Mouse (Mus musculus) liver, embryonic 12.5 days (tissue): Measurements from ENCODE around the gene Ephb2. TPM values are rescaled to one million over a fixed set of nuclear protein-coding genes. Genes with fewer than 3 reads are reported as not detected.
A peak's percentile ranks its signal among the peaks of the same experiment; 100 is the strongest.

Experiments
- ATAC-seq: fragments of 200-750 bp; cut with Nextera tagmentation; 2 replicates; pipeline ENCODE4 v1.8.0; 2017; ENCODE audit warnings: moderate number of reproducible peaks, mild to moderate bottlenecking, moderate library complexity
- H3K27ac ChIP-seq: fragments of 300-500 bp; sonication (generic); 2 replicates; pipeline ENCODE4 v1.5.1; 2016; ENCODE audit warnings: mild to moderate bottlenecking
- H3K27me3 ChIP-seq: fragments of 300-500 bp; sonication (generic); replicated peaks from 2 replicates; pipeline ENCODE4 v1.6.1; 2016; ENCODE audit warnings: mild to moderate bottlenecking, moderate library complexity
- H3K36me3 ChIP-seq: fragments of 300-500 bp; sonication (generic); 2 replicates; pipeline ENCODE4 v1.6.1; 2016; ENCODE audit warnings: mild to moderate bottlenecking, moderate library complexity
- H3K4me1 ChIP-seq: fragments of 300-500 bp; sonication (generic); 2 replicates; pipeline ENCODE4 v1.6.1; 2016
- H3K4me2 ChIP-seq: fragments of 300-500 bp; sonication (generic); 2 replicates; pipeline ENCODE4 v1.6.1; 2016; ENCODE audit warnings: mild to moderate bottlenecking, moderate library complexity
- H3K4me3 ChIP-seq: fragments of 300-500 bp; sonication (generic); 2 replicates; pipeline ENCODE4 v1.5.1; 2016; ENCODE audit warnings: mild to moderate bottlenecking, moderate library complexity
- H3K9ac ChIP-seq: fragments of 300-500 bp; sonication (generic); 2 replicates; pipeline ENCODE4 v1.6.1; 2016; ENCODE audit warnings: mild to moderate bottlenecking, moderate library complexity
- H3K9me3 ChIP-seq: fragments of 300-500 bp; sonication (generic); replicated peaks from 2 replicates; pipeline ENCODE4 v1.6.1; 2016; ENCODE audit warnings: mild to moderate bottlenecking, moderate library complexity
- WGBS: fragments of 180-500 bp; shearing (Covaris S2); methylation state at CpG from one replicate; pipeline ENCODE4 v1.1.7; 2016; ENCODE audit not compliant: insufficient replicate concordance; 5-methylcytosine and 5-hydroxymethylcytosine counted together
- polyA plus RNA-seq: library from polyadenylated mRNA; unstranded; fragments of >200 nt; fragmentation: Nextera tagmentation; extraction: Ambion mirVana; gene quantifications from 2 replicates; pipeline ENCODE4 v1.2.1, GENCODE M21; 2016

Gene Ephb2
- polyA plus RNA-seq, 1 experiment from 2014 or later = 1.4 TPM

GRCm38 (mm10) chr4:136626590-136626989, 209.2 kb downstream of the Ephb2 start:
- Histone ChIP-seq H3K27ac (no peak overlapping the region), H3K36me3 (no peaks in the 10 kb centered on the region), H3K27me3 (no peaks in the 10 kb centered on the region), H3K4me1 (0 out of 2 replicates have a peak, but pooled peaks cover 5% of the 10 kb centered on the region), H3K4me2 (no peak overlapping the region), H3K9ac (no peak overlapping the region), H3K9me3 (no peaks in the 10 kb centered on the region), H3K4me3 (no peak overlapping the region)
- WGBS = 28% methylated on average over 6 of the region's 6 CpGs
- ATAC-seq = no peak

DNA sequence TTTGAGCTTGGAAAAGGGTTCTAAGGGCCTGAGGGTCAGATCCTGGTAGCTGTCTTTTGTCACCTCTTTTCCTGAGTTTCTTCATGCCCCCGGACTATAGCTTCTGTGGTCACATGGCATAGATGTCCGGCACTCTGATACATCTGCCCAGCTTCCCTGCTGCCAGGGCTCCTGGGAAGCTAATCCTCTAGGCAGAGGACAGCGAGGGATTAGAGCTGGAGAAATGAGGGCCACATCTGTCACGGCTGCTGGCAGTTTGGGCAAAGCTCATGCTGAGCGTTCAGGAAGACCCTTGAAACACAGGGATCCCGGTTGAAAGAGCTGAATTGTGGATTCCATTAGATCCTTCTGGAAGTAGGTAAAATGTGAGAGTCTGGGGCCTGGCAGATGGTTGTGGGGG, 213.4 kb downstream of the Ephb2 start, which contains the start of gene Lactbl1:
Lactbl1 (plus strand) TSS at position 234 of the 400 bp plus-strand sequence.
- H3K9ac ChIP-seq = no peak within 1 kb of the TSS
- H3K4me1 ChIP-seq = 0 out of 2 replicates have a peak, but pooled peaks cover 5% of the 10 kb centered on the region
- no peaks in the 10 kb centered on the region for H3K27me3 ChIP-seq
- 50% methylated on average over 6 of the region's 6 CpGs for WGBS
- H3K9me3 ChIP-seq = no peaks in the 10 kb centered on the region
- H3K27ac ChIP-seq = no peak within 1 kb of the TSS
- no peak for ATAC-seq
- no peaks in the 10 kb centered on the region for H3K36me3 ChIP-seq
- H3K4me3 ChIP-seq = no peak within 1 kb of the TSS
- H3K4me2 ChIP-seq = no peak within 1 kb of the TSS

DNA sequence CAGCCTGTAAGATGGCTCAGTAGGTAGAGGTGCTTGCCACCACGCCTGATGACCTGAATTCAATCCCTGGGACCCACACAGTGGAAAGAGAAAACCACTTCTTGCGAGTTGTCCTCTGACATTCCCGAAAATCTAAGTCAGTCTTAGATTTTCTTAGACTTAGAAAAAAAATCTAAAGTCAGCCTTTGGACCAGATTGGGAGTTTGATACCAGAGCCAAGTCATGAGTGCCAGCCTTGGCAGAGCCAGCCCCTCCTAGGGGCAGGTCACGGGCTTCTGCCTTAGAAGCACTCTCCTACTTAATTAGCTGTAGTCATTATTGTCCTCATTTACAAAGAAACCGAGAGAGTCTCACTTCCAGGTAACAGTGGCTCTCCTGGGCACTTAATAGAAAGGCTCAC, 213.8 kb downstream of the Ephb2 start:
- Histone ChIP-seq H3K4me2 (no peak overlapping the region), H3K9me3 (no peaks in the 10 kb centered on the region), H3K27me3 (no peaks in the 10 kb centered on the region), H3K27ac (no peak overlapping the region), H3K9ac (no peak overlapping the region), H3K36me3 (no peaks in the 10 kb centered on the region), H3K4me3 (no peak overlapping the region), H3K4me1 (0 out of 2 replicates have a peak, but pooled peaks cover 5% of the 10 kb centered on the region)
- ATAC-seq = no peak
- 47% methylated on average over 5 of the region's 5 CpGs for WGBS

- H3K4me2 ChIP-seq = no peak overlapping the region
- no peak overlapping the region for H3K27ac ChIP-seq
- no peaks in the 10 kb centered on the region for H3K27me3 ChIP-seq
- no peak overlapping the region for H3K9ac ChIP-seq
- 4% methylated on average over 1 of the region's 1 CpGs for WGBS
- H3K4me3 ChIP-seq = no peak overlapping the region
- no peak for ATAC-seq
- H3K9me3 ChIP-seq = no peaks in the 10 kb centered on the region
- no peaks in the 10 kb centered on the region for H3K4me1 ChIP-seq
- H3K36me3 ChIP-seq = no peaks in the 10 kb centered on the region
Measured at GRCm38 (mm10) chr4:136621336-136621735, 214.5 kb downstream of the Ephb2 start.

- H3K4me2 ChIP-seq = no peak overlapping the region
- WGBS = 56% methylated on average over 7 of the region's 7 CpGs
- no peaks in the 10 kb centered on the region for H3K27me3 ChIP-seq
- H3K4me1 ChIP-seq = no peaks in the 10 kb centered on the region
- no peak overlapping the region for H3K4me3 ChIP-seq
- no peak overlapping the region for H3K27ac ChIP-seq
- no peaks in the 10 kb centered on the region for H3K36me3 ChIP-seq
- H3K9me3 ChIP-seq = no peaks in the 10 kb centered on the region
- H3K9ac ChIP-seq = no peak overlapping the region
- no peak for ATAC-seq
Measured at GRCm38 (mm10) chr4:136613657-136614056, 222.1 kb downstream of the Ephb2 start.

DNA sequence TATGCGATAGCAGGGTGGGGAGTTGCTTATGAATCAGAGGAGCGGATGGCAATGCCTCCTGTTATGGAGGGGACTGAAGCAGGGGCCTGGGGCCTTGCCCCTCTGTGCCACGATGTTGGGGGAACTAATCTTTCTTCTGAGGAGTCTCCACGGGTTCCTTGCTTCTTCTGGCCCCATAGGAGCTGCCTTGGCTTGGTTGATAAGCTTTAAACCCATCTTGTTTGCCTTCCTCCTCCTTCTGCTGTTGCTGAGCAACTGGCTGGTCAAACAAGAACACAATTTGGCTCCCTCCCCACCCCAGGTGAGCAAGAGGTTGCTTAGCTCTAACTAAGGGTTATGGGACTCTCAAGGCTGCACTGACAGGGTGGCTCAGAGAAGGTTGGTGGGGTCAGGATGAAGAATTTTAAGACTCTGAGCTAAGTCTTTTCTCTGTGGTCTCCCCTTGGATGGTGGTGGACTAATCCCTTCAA, 225.4 kb downstream of the Ephb2 start, which contains the start of gene Tex46:
Tex46 (plus strand) TSS at position 51 of the 470 bp plus-strand sequence.
- no peak within 1 kb of the TSS for H3K9ac ChIP-seq
- H3K4me1 ChIP-seq = no peaks in the 10 kb centered on the region
- no peaks in the 10 kb centered on the region for H3K27me3 ChIP-seq
- no peaks in the 10 kb centered on the region for H3K9me3 ChIP-seq
- no peak within 1 kb of the TSS for H3K4me2 ChIP-seq
- no peaks in the 10 kb centered on the region for H3K36me3 ChIP-seq
- WGBS = 49% methylated on average over 4 of the region's 4 CpGs
- no peak within 1 kb of the TSS for H3K27ac ChIP-seq
- no peak within 1 kb of the TSS for H3K4me3 ChIP-seq
- no peak for ATAC-seq

GRCm38 (mm10) chr4:136605756-136606485, 229.9 kb downstream of the Ephb2 start:
- Histone ChIP-seq H3K27ac (no peak overlapping the region), H3K4me3 (no peak overlapping the region), H3K9ac (no peak overlapping the region), H3K27me3 (no peaks in the 10 kb centered on the region), H3K4me2 (no peak overlapping the region), H3K9me3 (no peaks in the 10 kb centered on the region), H3K36me3 (no peaks in the 10 kb centered on the region), H3K4me1 (peaks cover 11% of the 10 kb centered on the region)
- 81% methylated on average over 19 of the region's 19 CpGs for WGBS
- no peak for ATAC-seq

- Histone ChIP-seq H3K36me3 (no peaks in the 10 kb centered on the region), H3K4me3 (peak within 1 kb of the TSS; percentile 98), H3K4me2 (peak within 1 kb of the TSS; percentile 78), H3K27ac (peak within 1 kb of the TSS; percentile 91), H3K9ac (peak within 1 kb of the TSS; percentile 99), H3K27me3 (no peaks in the 10 kb centered on the region), H3K9me3 (no peaks in the 10 kb centered on the region), H3K4me1 (peaks cover 29% of the 10 kb centered on the region)
- under 1% methylated on average over 44 of the region's 45 CpGs for WGBS
- peak; percentile 85 for ATAC-seq
Measured at GRCm38 (mm10) chr4:136602568-136602967, 233.2 kb downstream of the Ephb2 start, which contains the start of gene Kdm1a. Gene Kdm1a (minus strand): TSS chr4:136602723.

DNA sequence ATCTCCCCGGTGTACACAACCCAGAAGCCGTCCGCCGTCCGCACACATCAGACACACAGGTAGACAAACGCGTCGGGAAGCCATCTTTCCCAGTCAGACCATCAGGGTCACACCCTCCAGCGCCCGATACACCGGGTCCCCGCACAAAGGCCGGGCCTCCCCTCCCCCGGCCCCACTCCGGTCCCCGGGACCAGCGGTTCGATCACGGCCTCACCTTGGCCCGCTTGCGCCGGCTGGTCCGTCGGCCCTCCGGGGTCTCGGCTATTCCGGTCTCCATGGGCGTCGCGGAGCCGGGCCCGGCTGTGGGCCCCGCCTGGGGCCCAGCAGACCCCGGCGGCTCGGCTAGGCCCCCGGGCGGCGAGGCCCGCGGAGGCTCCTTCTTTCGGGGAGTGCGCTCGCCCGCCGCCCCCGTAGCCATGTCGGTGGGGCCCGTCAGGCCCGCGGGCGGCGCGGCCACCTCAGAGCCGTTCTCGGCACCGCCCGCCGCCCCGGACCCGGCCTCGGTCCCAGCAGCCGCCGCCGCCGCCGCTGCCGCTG, 233.7 kb downstream of the Ephb2 start:
- peak; percentile 68 for ATAC-seq
- Histone ChIP-seq H3K9me3 (no peaks in the 10 kb centered on the region), H3K4me3 (peak overlapping the region; percentile 98), H3K9ac (peak overlapping the region; percentile 99), H3K27me3 (no peaks in the 10 kb centered on the region), H3K36me3 (no peaks in the 10 kb centered on the region), H3K4me1 (peaks cover 32% of the 10 kb centered on the region), H3K27ac (peak overlapping the region; percentile 91), H3K4me2 (peak overlapping the region; percentile 78)
- WGBS = under 1% methylated on average over 47 of the region's 68 CpGs

- peak overlapping the region; percentile 78 for H3K4me2 ChIP-seq
- peak overlapping the region; percentile 98 for H3K4me3 ChIP-seq
- ATAC-seq = no peak
- H3K27ac ChIP-seq = peak overlapping the region; percentile 91
- peaks cover 32% of the 10 kb centered on the region for H3K4me1 ChIP-seq
- no peaks in the 10 kb centered on the region for H3K9me3 ChIP-seq
- H3K36me3 ChIP-seq = no peaks in the 10 kb centered on the region
- H3K9ac ChIP-seq = peak overlapping the region; percentile 99
- H3K27me3 ChIP-seq = no peaks in the 10 kb centered on the region
- WGBS = 2% methylated on average over 13 of the region's 13 CpGs
Measured at GRCm38 (mm10) chr4:136601476-136601875, 234.3 kb downstream of the Ephb2 start.

DNA sequence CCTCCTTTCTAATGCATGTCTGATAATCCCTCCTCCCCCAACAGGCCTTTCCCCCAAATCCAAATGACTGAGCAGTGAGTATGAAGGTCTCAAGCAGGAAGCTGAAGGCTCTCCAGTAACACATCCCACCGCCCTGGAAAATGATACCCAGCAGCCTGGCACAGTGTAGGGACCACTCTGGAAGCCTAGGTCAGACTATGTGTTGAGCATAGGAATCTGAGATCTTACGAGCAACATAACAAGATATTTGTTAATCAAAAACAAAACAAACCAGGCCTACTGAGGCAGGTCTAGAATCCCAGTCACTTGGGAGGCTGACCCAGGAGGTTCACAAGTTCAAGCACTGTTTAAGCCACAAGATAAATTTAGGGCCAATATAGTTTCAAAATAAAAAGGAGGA, 235.3 kb downstream of the Ephb2 start:
- no peak overlapping the region for H3K27ac ChIP-seq
- no peaks in the 10 kb centered on the region for H3K27me3 ChIP-seq
- peak overlapping the region; percentile 78 for H3K4me2 ChIP-seq
- 82% methylated on average over 2 of the region's 2 CpGs for WGBS
- no peak for ATAC-seq
- peak overlapping the region; percentile 99; the same call in 1 of the 2 replicates for H3K9ac ChIP-seq
- peaks cover 34% of the 10 kb centered on the region for H3K4me1 ChIP-seq
- no peaks in the 10 kb centered on the region for H3K9me3 ChIP-seq
- H3K36me3 ChIP-seq = no peaks in the 10 kb centered on the region
- peak overlapping the region; percentile 98 for H3K4me3 ChIP-seq

DNA sequence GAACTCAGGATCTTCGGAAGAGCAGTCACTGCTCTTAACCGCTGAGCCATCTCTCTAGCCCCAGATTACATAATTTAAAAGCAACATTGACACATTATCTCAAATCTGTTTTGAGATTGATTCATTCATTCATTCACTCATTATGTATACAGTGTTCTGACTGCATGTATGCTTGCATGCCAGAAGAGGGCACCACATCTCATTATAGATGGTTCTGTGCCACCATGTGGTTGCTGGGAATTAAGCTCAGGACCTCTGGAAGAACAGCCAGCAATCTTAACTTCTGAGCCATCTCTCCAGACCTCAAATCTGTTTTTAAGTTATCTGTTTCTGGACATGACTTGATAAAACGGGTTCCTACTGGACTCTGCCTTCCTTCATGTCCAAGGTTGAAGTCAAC, 235.9 kb downstream of the Ephb2 start:
- H3K4me1 ChIP-seq = peaks cover 41% of the 10 kb centered on the region
- no peak overlapping the region for H3K9ac ChIP-seq
- no peak overlapping the region for H3K27ac ChIP-seq
- no peak overlapping the region for H3K4me2 ChIP-seq
- 83% methylated on average over 3 of the region's 3 CpGs for WGBS
- H3K36me3 ChIP-seq = no peaks in the 10 kb centered on the region
- no peaks in the 10 kb centered on the region for H3K27me3 ChIP-seq
- ATAC-seq = no peak
- no peak overlapping the region for H3K4me3 ChIP-seq
- H3K9me3 ChIP-seq = no peaks in the 10 kb centered on the region
